Comparison of ENCODE assay signal across 8 mouse cellular contexts in genomic region chr17:30576946-30577345, GRCm38 (mm10). TPM values are rescaled to one million over a fixed set of nuclear protein-coding genes. Genes with fewer than 3 reads are reported as not detected.
DNase-seq lines count a peak whose midpoint lies in the region; ATAC-seq and TF ChIP-seq lines count a peak whose summit lies in the region.

No protein-coding gene starts in this region.

- whole genome bisulfite sequencing in heart, embryonic 12.5 days: 55% methylated on average over 12 of the region's 12 CpGs
- WGBS in forebrain, embryonic 15.5 days: 63% methylated on average over 12 of the region's 12 CpGs
- WGBS in macrophage (ENCODE audit: missing documents): 54% methylated on average over 12 of the region's 12 CpGs

- H3K27me3 ChIP-seq in heart, embryonic 12.5 days (replicated peaks): no peaks in the 10 kb centered on the region
- no peaks in the 10 kb centered on the region for H3K27me3 ChIP-seq in forebrain, embryonic 15.5 days

- peak overlapping the region; percentile 87 for H3K9ac ChIP-seq in heart, embryonic 12.5 days
- peak overlapping the region; percentile 82 for H3K9ac ChIP-seq in ES-E14 (ENCODE audit: insufficient read depth, low read depth, low read length, poor library complexity, severe bottlenecking)
- peak overlapping the region; percentile 66 for H3K9ac ChIP-seq in forebrain, embryonic 15.5 days (replicated peaks)

- no peaks in the 10 kb centered on the region for H3K36me3 ChIP-seq in heart, embryonic 12.5 days
- H3K36me3 ChIP-seq in ES-E14 (ENCODE audit: control insufficient read depth, insufficient read depth, low read length, poor library complexity, severe bottlenecking) (no peaks in the 10 kb centered on the region), macrophage (ENCODE audit: inconsistent target) (no peaks in the 10 kb centered on the region)
- no peaks in the 10 kb centered on the region for H3K36me3 ChIP-seq in forebrain, embryonic 15.5 days

- H3K27ac ChIP-seq in heart, embryonic 12.5 days (ENCODE audit: poor library complexity, severe bottlenecking): peak overlapping the region; percentile 77
- no peak overlapping the region for H3K27ac ChIP-seq in ES-E14 (ENCODE audit: insufficient read depth, low read depth, low read length, poor library complexity, severe bottlenecking)
- peak overlapping the region; percentile 88 for H3K27ac ChIP-seq in forebrain, embryonic 15.5 days (replicated peaks)
- H3K27ac ChIP-seq in macrophage: no peak overlapping the region

- peak overlapping the region; percentile 85 for H3K4me2 ChIP-seq in heart, embryonic 12.5 days
- peak overlapping the region; percentile 55 for H3K4me2 ChIP-seq in forebrain, embryonic 15.5 days (replicated peaks)

- H3K79me2 ChIP-seq in macrophage (ENCODE audit: inconsistent target): peaks cover 32% of the 10 kb centered on the region

- H3K9me3 ChIP-seq in heart, embryonic 12.5 days (replicated peaks): no peaks in the 10 kb centered on the region
- H3K9me3 ChIP-seq in ES-E14 (ENCODE audit: control insufficient read depth, insufficient read depth, low read depth, low read length): no peaks in the 10 kb centered on the region
- no peaks in the 10 kb centered on the region for H3K9me3 ChIP-seq in forebrain, embryonic 15.5 days

- H3K4me1 ChIP-seq in heart, embryonic 12.5 days (replicated peaks): peaks cover 15% of the 10 kb centered on the region
- H3K4me1 ChIP-seq in ES-E14 (ENCODE audit: control insufficient read depth in 2 of 2, insufficient read depth in 2 of 2, low read length in 2 of 2, poor library complexity in 1 of 2): peaks cover 4 to 5% of the 10 kb centered on the region in 2 experiments; a peak in 2 of 4 replicates
- H3K4me1 ChIP-seq in forebrain, embryonic 15.5 days: peaks cover 23% of the 10 kb centered on the region

- intact Hi-C loops in heart, postnatal 36 days (cut with DNase I): loop anchor here (2.0 kb wide), 1 partner anchor 36 kb away; no protein-coding TSS in a partner anchor

- DNase-seq in heart, postnatal 36 days: no peak
- DNase-seq in ES-E14 (ENCODE audit: low read depth, low spot score): no peak
- DNase-seq in urinary bladder, postnatal 25 days (ENCODE audit: low spot score): no peak
- no peak for DNase-seq in embryo, embryonic 10 days (ENCODE audit: low spot score)
- DNase-seq in layer of hippocampus, adult 8-10 months (ENCODE audit: low spot score in 2 of 2): no peak

- peak overlapping the region; percentile 65 for H3K4me3 ChIP-seq in heart, embryonic 12.5 days
- H3K4me3 ChIP-seq in ES-E14 (ENCODE audit: insufficient read depth in 1 of 2, low read depth in 1 of 2, low read length in 2 of 2, poor library complexity in 1 of 2, severe bottlenecking in 1 of 2) (peak overlapping the region; percentile 62 to 80), macrophage (ENCODE audit: inconsistent target) (peak overlapping the region; percentile 70)
- peak overlapping the region; percentile 63 for H3K4me3 ChIP-seq in forebrain, embryonic 15.5 days

- in situ Hi-C loops in ES-E14 (cut with MboI; ENCODE audit: low sequenced_read_pairs in 2 of 2, unreplicated experiment in 2 of 2): no loop called here

- ATAC-seq in heart, embryonic 12.5 days (ENCODE audit: insufficient number of reproducible peaks, low FRiP score): no peak
- ATAC-seq in forebrain, embryonic 15.5 days (replicated peaks): no peak

TF ChIP-seq in ES-E14, 5 proteins besides CTCF, POLR2A, EP300 and RAD21:
- TF ChIP-seq ZC3H11A (IDR thresholded peaks at IDR 0.05; ENCODE audit: borderline replicate concordance, low read depth, low read length) (0 out of 2 replicates have a peak, but pooled peaks have one; percentile 16), HCFC1 (IDR thresholded peaks at IDR 0.05; ENCODE audit: borderline replicate concordance, insufficient read depth, low read length) (no peak)

RNA-seq across cellular contexts. Expression of gene Btbd9, which starts 0.7 kb away (rescaled TPM):
- polyA plus RNA-seq in heart, embryonic 12.5 days (2016; fragmentation: Nextera tagmentation; extraction: Ambion mirVana): 41.3 and 42.0 TPM in 2 replicates
- total RNA-seq in heart, postnatal 36 days (2021): 10 to 100 TPM; 17.0 to 17.4 TPM
- 28.2 and 34.8 TPM in 2 replicates for total RNA-seq in ES-E14 (2012; rRNA removed)
- 141 and 146 TPM in 2 replicates for polyA plus RNA-seq in forebrain, embryonic 15.5 days (2015; fragmentation: Nextera tagmentation; extraction: Ambion mirVana)
- total RNA-seq in macrophage (2018; cell fraction: chromatin; rRNA removed): 100 to 1,000 TPM; 124 to 228 (median 182) TPM
- total RNA-seq in macrophage (2018; cell fraction: cytosol; rRNA removed): 10 to 100 TPM; 17.3 to 29.9 (median 21.8) TPM
- 100 to 1,000 TPM in 17 of 26 experiments, 10 to 100 TPM in 9; 49.4 to 229 (median 108) TPM for total RNA-seq in macrophage (2018; cell fraction: nucleus; rRNA removed)
- polyA plus RNA-seq in macrophage (2018): 12.8 to 18.8 TPM (median 16.9 TPM) in 3 replicates
- 100 to 1,000 TPM; 133 to 171 (median 150) TPM for total RNA-seq in layer of hippocampus, adult 8-10 months (2022)

RNA-seq across cellular contexts. Expression of gene Dnah8, which starts 47.2 kb away (rescaled TPM):
- polyA plus RNA-seq in heart, embryonic 12.5 days (2016; fragmentation: Nextera tagmentation; extraction: Ambion mirVana): 2.1 and 2.2 TPM in 2 replicates
- 1 to 10 TPM; 1.2 TPM for total RNA-seq in heart, postnatal 36 days (2021)
- total RNA-seq in ES-E14 (2012; rRNA removed): 19.5 and 28.0 TPM in 2 replicates
- 0.83 and 1.5 TPM in 2 replicates for polyA plus RNA-seq in forebrain, embryonic 15.5 days (2015; fragmentation: Nextera tagmentation; extraction: Ambion mirVana)
- 1 to 10 TPM in 2 of 26 experiments, under 1 TPM in 9, not detected in 15; 0.04 to 1.7 (median 0.46) TPM for total RNA-seq in macrophage (2018; cell fraction: chromatin; rRNA removed)
- under 1 TPM in 16 of 26 experiments, not detected in 10; under 0.01 to 0.31 (median 0.05) TPM for total RNA-seq in macrophage (2018; cell fraction: cytosol; rRNA removed)
- 1 to 10 TPM in 2 of 26 experiments, under 1 TPM in 16, not detected in 8; 0.04 to 1.6 (median 0.50) TPM for total RNA-seq in macrophage (2018; cell fraction: nucleus; rRNA removed)
- 0.10 TPM in 1 of 3 replicates, not detected in the others for polyA plus RNA-seq in macrophage (2018)
- total RNA-seq in layer of hippocampus, adult 8-10 months (2022): 1 to 10 TPM; 1.7 to 2.2 (median 2.0) TPM

RNA-seq across cellular contexts. Expression of gene Glo1, which starts 49.7 kb away (rescaled TPM):
- polyA plus RNA-seq in heart, embryonic 12.5 days (2016; fragmentation: Nextera tagmentation; extraction: Ambion mirVana): 232 and 236 TPM in 2 replicates
- 100 to 1,000 TPM; 149 to 154 TPM for total RNA-seq in heart, postnatal 36 days (2021)
- 283 and 284 TPM in 2 replicates for total RNA-seq in ES-E14 (2012; rRNA removed)
- 163 and 174 TPM in 2 replicates for polyA plus RNA-seq in forebrain, embryonic 15.5 days (2015; fragmentation: Nextera tagmentation; extraction: Ambion mirVana)
- total RNA-seq in macrophage (2018; cell fraction: chromatin; rRNA removed): 10 to 100 TPM in 11 of 26 experiments, 1 to 10 TPM in 15; 3.2 to 26.9 (median 9.0) TPM
- 10 to 100 TPM; 29.7 to 58.4 (median 43.1) TPM for total RNA-seq in macrophage (2018; cell fraction: cytosol; rRNA removed)
- 10 to 100 TPM in 21 of 26 experiments, 1 to 10 TPM in 5; 8.1 to 30.2 (median 12.6) TPM for total RNA-seq in macrophage (2018; cell fraction: nucleus; rRNA removed)
- 39.2 to 79.1 TPM (median 53.0 TPM) in 3 replicates for polyA plus RNA-seq in macrophage (2018)
- total RNA-seq in layer of hippocampus, adult 8-10 months (2022): 100 to 1,000 TPM; 183 to 193 (median 187) TPM

Comparison
In these comparisons a context has a peak if more than half of its experiments do, and no peak if none do; other contexts are left out.
1. H3K27ac ChIP-seq: peak in heart, embryonic 12.5 days (single experiment) and forebrain, embryonic 15.5 days (single experiment); none in ES-E14 (single experiment) and macrophage (single experiment).
2. Peak in every context shown above with its lines, with median percentiles within 50 percentile points of each other: H3K4me3 ChIP-seq and H3K9ac ChIP-seq.